ENCODE assay signal across 7 mouse cellular contexts in genomic region chr6:4504603-4505131, GRCm38 (mm10). TPM values are rescaled to one million over a fixed set of nuclear protein-coding genes. Genes with fewer than 3 reads are reported as not detected.
DNase-seq lines count a peak whose midpoint lies in the region; ATAC-seq and TF ChIP-seq lines count a peak whose summit lies in the region.

Col1a2 (plus strand) TSS chr6:4504814.

- ATAC-seq in forebrain, embryonic 12.5 days (ENCODE audit: low FRiP score): peak; percentile 49
- peak; percentile 43; the same call in 1 of the 2 replicates for ATAC-seq in hindbrain, embryonic 11.5 days (ENCODE audit: low FRiP score)
- ATAC-seq in liver, embryonic 15.5 days (ENCODE audit: insufficient read depth): no peak

- peaks cover 24% of the 10 kb centered on the region for H3K79me3 ChIP-seq in C2C12 (ENCODE audit: low read depth)

- peaks cover 21% of the 10 kb centered on the region for H3K36me3 ChIP-seq in C2C12 (ENCODE audit: control insufficient read depth, insufficient read depth)
- no peaks in the 10 kb centered on the region for H3K36me3 ChIP-seq in forebrain, embryonic 12.5 days (replicated peaks)
- no peaks in the 10 kb centered on the region for H3K36me3 ChIP-seq in hindbrain, embryonic 11.5 days (ENCODE audit: control insufficient read depth, insufficient read depth, low read length)
- no peaks in the 10 kb centered on the region for H3K36me3 ChIP-seq in liver, embryonic 15.5 days (replicated peaks)

- H3K4me2 ChIP-seq in forebrain, embryonic 12.5 days: peak within 1 kb of the TSS; percentile 70
- H3K4me2 ChIP-seq in hindbrain, embryonic 11.5 days (replicated peaks; ENCODE audit: low read depth, low read length): peak within 1 kb of the TSS; percentile 69
- peak within 1 kb of the TSS; percentile 59 for H3K4me2 ChIP-seq in liver, embryonic 15.5 days

- no peaks in the 10 kb centered on the region for H3K9me3 ChIP-seq in forebrain, embryonic 12.5 days
- no peaks in the 10 kb centered on the region for H3K9me3 ChIP-seq in hindbrain, embryonic 11.5 days (ENCODE audit: control insufficient read depth, low read length)
- no peaks in the 10 kb centered on the region for H3K9me3 ChIP-seq in liver, embryonic 15.5 days (replicated peaks)

- H3K79me2 ChIP-seq in C2C12 (ENCODE audit: control insufficient read depth, insufficient read depth): peaks cover 35% of the 10 kb centered on the region

- peak within 1 kb of the TSS; percentile 89 for H3ac ChIP-seq in C2C12 (ENCODE audit: control insufficient read depth, insufficient read length, low read depth)

- H3K9ac ChIP-seq in forebrain, embryonic 12.5 days: peak within 1 kb of the TSS; percentile 38; the same call in 1 of the 2 replicates
- peak within 1 kb of the TSS; percentile 38; the same call in 1 of the 2 replicates for H3K9ac ChIP-seq in hindbrain, embryonic 11.5 days (ENCODE audit: low read depth, low read length)
- H3K9ac ChIP-seq in liver, embryonic 15.5 days: no peak within 1 kb of the TSS

- no peak within 1 kb of the TSS for H3K27ac ChIP-seq in forebrain, embryonic 12.5 days
- no peak within 1 kb of the TSS for H3K27ac ChIP-seq in hindbrain, embryonic 11.5 days (ENCODE audit: low read depth, low read length)
- no peak within 1 kb of the TSS for H3K27ac ChIP-seq in liver, embryonic 15.5 days (replicated peaks)

- peak; percentile 33 for DNase-seq in 3T3-L1 (ENCODE audit: low read depth, low spot score)
- DNase-seq in hindbrain, embryonic 11.5 days (ENCODE audit: low spot score): no peak
- DNase-seq in spleen, adult 12 weeks (ENCODE audit: low spot score): no peak
- DNase-seq in right cerebral cortex, postnatal 4 days: no peak

- no peak for TF ChIP-seq CTCF in C2C12 (IDR thresholded peaks at IDR 0.05; ENCODE audit: control insufficient read depth, insufficient read depth, insufficient read length)

- H3K4me1 ChIP-seq in forebrain, embryonic 12.5 days: peaks cover 13% of the 10 kb centered on the region
- no peaks in the 10 kb centered on the region for H3K4me1 ChIP-seq in hindbrain, embryonic 11.5 days (replicated peaks; ENCODE audit: control insufficient read depth, insufficient read depth, low read length)
- H3K4me1 ChIP-seq in liver, embryonic 15.5 days (replicated peaks): 0 out of 2 replicates have a peak, but pooled peaks cover 4% of the 10 kb centered on the region

- peak within 1 kb of the TSS; percentile 56 for H3K4me3 ChIP-seq in C2C12 (ENCODE audit: insufficient read depth, poor library complexity, severe bottlenecking)
- peak within 1 kb of the TSS; percentile 41 for H3K4me3 ChIP-seq in forebrain, embryonic 12.5 days (replicated peaks)
- H3K4me3 ChIP-seq in hindbrain, embryonic 11.5 days (ENCODE audit: low read depth, low read length): peak within 1 kb of the TSS; percentile 34
- peak within 1 kb of the TSS; percentile 32 for H3K4me3 ChIP-seq in liver, embryonic 15.5 days (replicated peaks)

- no peaks in the 10 kb centered on the region for H3K27me3 ChIP-seq in C2C12 (ENCODE audit: control insufficient read depth, insufficient read depth, insufficient read length)
- H3K27me3 ChIP-seq in forebrain, embryonic 12.5 days: peaks cover 18% of the 10 kb centered on the region
- no peaks in the 10 kb centered on the region; the same call in 1 of the 2 replicates for H3K27me3 ChIP-seq in hindbrain, embryonic 11.5 days (ENCODE audit: control insufficient read depth, insufficient read depth, low read length)
- H3K27me3 ChIP-seq in liver, embryonic 15.5 days: peaks cover 18% of the 10 kb centered on the region

- WGBS in forebrain, embryonic 12.5 days: 24% methylated on average over 2 of the region's 3 CpGs
- 18% methylated on average over 2 of the region's 3 CpGs for WGBS in hindbrain, embryonic 11.5 days
- 17% methylated on average over 3 of the region's 3 CpGs for WGBS in liver, embryonic 15.5 days (ENCODE audit: insufficient replicate concordance)

TF ChIP-seq in C2C12, 6 proteins besides CTCF, POLR2A, EP300 and RAD21:
- no peak for TF ChIP-seq MYOG (IDR thresholded peaks at IDR 0.05; ENCODE audit: control insufficient read depth, extremely low read depth, insufficient read length)
- TF ChIP-seq MYOD1 (IDR thresholded peaks at IDR 0.05; ENCODE audit: control insufficient read depth, insufficient read length, low read depth): no peak
- TF ChIP-seq FOSL1 (IDR thresholded peaks at IDR 0.05; ENCODE audit: insufficient read depth, low read length, poor library complexity, severe bottlenecking): no peak
- no peak for TF ChIP-seq CEBPB (IDR thresholded peaks at IDR 0.05; ENCODE audit: low read depth)
- TF ChIP-seq MAX (IDR thresholded peaks at IDR 0.05): no peak
- no peak for TF ChIP-seq USF1 (IDR thresholded peaks at IDR 0.05; ENCODE audit: low read depth)
TF ChIP-seq in C2C12: peak in this region for 0.

RNA-seq across cellular contexts. Expression of gene Col1a2, which starts in this region (rescaled TPM):
- polyA plus RNA-seq in C2C12 (2012; fragmentation: generic; extraction: Trizol): 144 TPM
- polyA plus RNA-seq in forebrain, embryonic 12.5 days (2016; fragmentation: Nextera tagmentation; extraction: Ambion mirVana): 146 and 193 TPM in 2 replicates
- 143 and 151 TPM in 2 replicates for polyA plus RNA-seq in hindbrain, embryonic 11.5 days (2014; fragmentation: Nextera tagmentation; extraction: Ambion mirVana)
- 46.2 and 47.4 TPM in 2 replicates for polyA plus RNA-seq in liver, embryonic 15.5 days (2015; fragmentation: Nextera tagmentation; extraction: Ambion mirVana)
